Mouse (Mus musculus): Measurements from ENCODE around the gene Atp13a4. TPM values are rescaled to one million over a fixed set of nuclear protein-coding genes. Genes with fewer than 3 reads are reported as not detected.

The Atp13a4 gene
- polyA plus RNA-seq, 1 experiment from 2014 or later = 0.25 TPM

DNA sequence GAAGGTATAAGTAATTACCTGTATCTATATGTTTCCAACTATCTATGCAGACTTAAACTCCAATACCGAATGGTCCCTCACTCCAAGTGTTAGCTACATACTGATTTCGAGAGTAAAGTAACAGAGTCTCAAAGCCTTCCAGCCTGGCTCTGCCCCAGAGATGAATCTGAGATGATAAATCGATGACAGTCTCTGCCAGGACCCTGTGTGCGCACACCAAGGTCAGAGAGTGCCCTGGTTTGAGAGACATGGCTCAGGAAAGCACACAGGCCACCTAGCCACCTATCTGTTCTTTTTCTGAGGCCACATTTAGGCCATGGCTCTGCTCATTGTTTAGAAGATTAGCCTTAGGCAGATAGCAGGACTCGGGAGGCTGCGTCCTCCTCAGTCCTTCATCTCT lies 11.0 kb downstream of the Atp13a4 start:
- Histone ChIP-seq H3K27me3 (ENCODE audit: insufficient read depth, poor library complexity, severe bottlenecking) (no peaks in the 10 kb centered on the region), H3K4me3 (no peak overlapping the region), H3K27ac (no peak overlapping the region), H3K36me3 (no peaks in the 10 kb centered on the region), H3K4me1 (replicated peaks) (no peaks in the 10 kb centered on the region), H3K9me3 (no peaks in the 10 kb centered on the region)
- 90% methylated on average over 6 of the region's 6 CpGs for WGBS
- DNase-seq (ENCODE audit: low spot score) = no peak

- no peaks in the 10 kb centered on the region for H3K4me1 ChIP-seq (replicated peaks)
- no peak for DNase-seq (ENCODE audit: low spot score)
- H3K27me3 ChIP-seq (ENCODE audit: insufficient read depth, poor library complexity, severe bottlenecking) = no peaks in the 10 kb centered on the region
- H3K9me3 ChIP-seq = no peaks in the 10 kb centered on the region
- no peaks in the 10 kb centered on the region for H3K36me3 ChIP-seq
- WGBS = 96% methylated on average over 6 of the region's 6 CpGs
- H3K27ac ChIP-seq = no peak overlapping the region
- no peak overlapping the region for H3K4me3 ChIP-seq
Measured at GRCm38 (mm10) chr16:29527085-29527484, 17.6 kb downstream of the Atp13a4 start.

GRCm38 (mm10) chr16:29526585-29526984 lies 18.1 kb downstream of the Atp13a4 start:
- no peak for DNase-seq (ENCODE audit: low spot score)
- no peaks in the 10 kb centered on the region for H3K27me3 ChIP-seq (ENCODE audit: insufficient read depth, poor library complexity, severe bottlenecking)

GRCm38 (mm10) chr16:29512495-29512894 lies 32.2 kb downstream of the Atp13a4 start:
- Histone ChIP-seq H3K4me1 (replicated peaks) (no peaks in the 10 kb centered on the region), H3K9me3 (no peaks in the 10 kb centered on the region), H3K4me3 (no peak overlapping the region), H3K27ac (no peak overlapping the region), H3K36me3 (no peaks in the 10 kb centered on the region), H3K27me3 (ENCODE audit: insufficient read depth, poor library complexity, severe bottlenecking) (no peaks in the 10 kb centered on the region)
- WGBS = 82% methylated on average over 3 of the region's 3 CpGs
- DNase-seq (ENCODE audit: low spot score) = no peak

More at GRCm38 (mm10) chr16:29526585-29526984, 18.1 kb downstream of the Atp13a4 start:
- Histone ChIP-seq H3K36me3 (no peaks in the 10 kb centered on the region), H3K9me3 (no peaks in the 10 kb centered on the region), H3K27ac (no peak overlapping the region), H3K4me3 (no peak overlapping the region), H3K4me1 (replicated peaks) (no peaks in the 10 kb centered on the region)
- 92% methylated on average over 8 of the region's 8 CpGs for WGBS

DNA sequence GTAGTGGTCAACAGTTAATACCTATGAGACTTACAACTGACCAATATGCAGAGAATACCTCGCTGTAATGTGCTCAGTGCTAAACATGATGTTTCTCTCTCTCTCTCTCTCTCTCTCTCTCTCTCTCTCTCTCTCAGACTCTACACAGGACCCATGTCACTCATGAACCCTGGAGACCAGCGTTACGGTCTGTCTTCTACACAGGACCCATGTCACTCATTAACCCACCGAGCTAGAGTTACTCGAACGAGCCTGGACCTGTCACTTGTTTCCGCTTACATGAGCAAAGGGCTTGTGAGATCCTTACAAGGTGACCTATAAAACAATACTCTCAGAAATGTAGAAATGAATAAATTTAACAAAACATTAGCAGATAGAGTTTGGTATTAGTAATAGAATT lies 33.9 kb downstream of the Atp13a4 start:
- no peaks in the 10 kb centered on the region for H3K4me1 ChIP-seq (replicated peaks)
- no peak overlapping the region for H3K4me3 ChIP-seq
- 86% methylated on average over 7 of the region's 7 CpGs for WGBS
- H3K9me3 ChIP-seq = no peaks in the 10 kb centered on the region
- DNase-seq (ENCODE audit: low spot score) = no peak
- H3K36me3 ChIP-seq = no peaks in the 10 kb centered on the region
- no peaks in the 10 kb centered on the region for H3K27me3 ChIP-seq (ENCODE audit: insufficient read depth, poor library complexity, severe bottlenecking)
- H3K27ac ChIP-seq = no peak overlapping the region

- no peaks in the 10 kb centered on the region for H3K36me3 ChIP-seq
- no peak for DNase-seq (ENCODE audit: low spot score)
- H3K27me3 ChIP-seq (ENCODE audit: insufficient read depth, poor library complexity, severe bottlenecking) = no peaks in the 10 kb centered on the region
- no peak overlapping the region for H3K4me3 ChIP-seq
- H3K27ac ChIP-seq = no peak overlapping the region
- H3K4me1 ChIP-seq (replicated peaks) = no peaks in the 10 kb centered on the region
- 92% methylated on average over 3 of the region's 3 CpGs for WGBS
- H3K9me3 ChIP-seq = no peaks in the 10 kb centered on the region
Measured at GRCm38 (mm10) chr16:29509881-29510280, 34.8 kb downstream of the Atp13a4 start.

DNA sequence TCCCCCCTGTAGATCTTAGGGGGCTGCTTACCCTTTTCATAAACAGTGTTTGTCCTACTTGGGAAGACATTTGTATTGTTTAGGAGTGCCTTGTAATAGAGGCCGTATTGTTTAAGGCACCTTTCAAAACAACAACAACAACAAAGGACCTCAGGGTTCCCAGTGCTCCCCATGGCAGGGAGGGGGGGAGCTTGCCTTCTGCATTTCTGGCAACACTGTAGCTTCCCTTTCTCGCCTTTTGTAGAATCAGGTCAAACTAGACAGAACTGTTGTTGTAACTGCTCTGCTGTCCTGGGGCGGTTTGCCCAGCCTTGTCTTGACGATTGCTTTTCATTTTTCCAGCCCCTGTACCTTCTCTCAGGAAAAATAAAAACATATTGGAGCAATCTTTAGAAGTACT lies 40.0 kb downstream of the Atp13a4 start:
- Histone ChIP-seq H3K9me3 (no peaks in the 10 kb centered on the region), H3K27me3 (ENCODE audit: insufficient read depth, poor library complexity, severe bottlenecking) (no peaks in the 10 kb centered on the region), H3K4me3 (no peak overlapping the region), H3K4me1 (replicated peaks) (no peaks in the 10 kb centered on the region), H3K27ac (no peak overlapping the region), H3K36me3 (no peaks in the 10 kb centered on the region)
- WGBS = 63% methylated on average over 4 of the region's 4 CpGs
- no peak for DNase-seq (ENCODE audit: low spot score)

DNA sequence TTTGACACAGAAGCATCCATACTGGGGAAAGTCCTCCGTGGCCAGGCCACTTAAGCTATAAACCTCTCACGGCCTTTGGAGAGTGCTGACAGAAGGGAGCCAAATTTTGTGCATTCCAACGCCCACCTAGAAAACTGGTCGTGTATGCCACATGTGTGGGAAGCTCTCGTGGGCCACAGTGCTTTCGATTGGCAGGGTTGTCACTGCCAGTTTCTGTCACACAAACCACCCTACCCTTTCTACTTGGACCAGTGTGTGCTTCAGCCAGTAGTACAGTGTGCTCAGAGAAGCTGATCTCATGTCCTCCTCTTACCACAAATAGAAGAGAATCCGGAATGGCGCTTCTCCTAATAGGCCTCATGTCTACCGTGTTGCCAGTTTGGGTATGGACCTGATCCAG lies 40.5 kb downstream of the Atp13a4 start:
- no peaks in the 10 kb centered on the region for H3K4me1 ChIP-seq (replicated peaks)

GRCm38 (mm10) chr16:29491031-29491430 lies 53.6 kb downstream of the Atp13a4 start:
- H3K27me3 ChIP-seq (ENCODE audit: insufficient read depth, poor library complexity, severe bottlenecking) = no peaks in the 10 kb centered on the region
- no peak for DNase-seq (ENCODE audit: low spot score)

More for the DNA sequence above, 40.5 kb downstream of the Atp13a4 start:
- Histone ChIP-seq H3K4me3 (no peak overlapping the region), H3K27me3 (ENCODE audit: insufficient read depth, poor library complexity, severe bottlenecking) (no peaks in the 10 kb centered on the region), H3K27ac (no peak overlapping the region), H3K36me3 (no peaks in the 10 kb centered on the region), H3K9me3 (no peaks in the 10 kb centered on the region)
- DNase-seq (ENCODE audit: low spot score) = no peak
- 80% methylated on average over 9 of the region's 9 CpGs for WGBS

GRCm38 (mm10) chr16:29481439-29481838 lies 63.2 kb downstream of the Atp13a4 start:
- H3K4me3 ChIP-seq = no peak overlapping the region
- no peaks in the 10 kb centered on the region for H3K27me3 ChIP-seq (ENCODE audit: insufficient read depth, poor library complexity, severe bottlenecking)
- H3K27ac ChIP-seq = no peak overlapping the region
- DNase-seq (ENCODE audit: low spot score) = no peak
- H3K9me3 ChIP-seq = no peaks in the 10 kb centered on the region
- H3K36me3 ChIP-seq = no peaks in the 10 kb centered on the region
- H3K4me1 ChIP-seq (replicated peaks) = no peaks in the 10 kb centered on the region

More at GRCm38 (mm10) chr16:29491031-29491430, 53.6 kb downstream of the Atp13a4 start:
- H3K4me1 ChIP-seq (replicated peaks) = no peaks in the 10 kb centered on the region
- no peak overlapping the region for H3K4me3 ChIP-seq
- H3K9me3 ChIP-seq = no peaks in the 10 kb centered on the region
- no peak overlapping the region for H3K27ac ChIP-seq
- WGBS = 89% methylated on average over 3 of the region's 3 CpGs
- H3K36me3 ChIP-seq = no peaks in the 10 kb centered on the region

DNA sequence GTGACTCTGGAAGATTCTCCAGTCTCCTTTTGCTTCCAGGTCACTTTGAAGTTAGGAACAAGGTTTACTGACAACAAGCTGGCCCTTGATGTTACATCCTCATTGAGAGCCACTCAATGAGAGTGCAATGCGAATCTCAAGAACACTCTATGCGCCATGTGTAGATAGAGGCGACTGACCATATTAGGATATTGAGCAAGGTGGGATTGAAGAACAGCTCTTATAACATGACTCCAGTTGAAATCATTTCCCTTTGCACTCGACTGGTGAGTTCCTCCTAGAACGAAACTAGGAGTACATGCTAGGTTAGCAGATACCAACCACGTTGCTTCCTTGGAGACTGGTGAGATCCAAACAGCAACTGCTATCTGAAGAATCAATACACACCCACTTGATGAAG lies 64.3 kb downstream of the Atp13a4 start:
- Histone ChIP-seq H3K4me3 (no peak overlapping the region), H3K27me3 (ENCODE audit: insufficient read depth, poor library complexity, severe bottlenecking) (no peaks in the 10 kb centered on the region), H3K27ac (no peak overlapping the region), H3K36me3 (no peaks in the 10 kb centered on the region), H3K9me3 (no peaks in the 10 kb centered on the region), H3K4me1 (replicated peaks) (no peaks in the 10 kb centered on the region)
- no peak for DNase-seq (ENCODE audit: low spot score)
- 91% methylated on average over 6 of the region's 6 CpGs for WGBS

DNA sequence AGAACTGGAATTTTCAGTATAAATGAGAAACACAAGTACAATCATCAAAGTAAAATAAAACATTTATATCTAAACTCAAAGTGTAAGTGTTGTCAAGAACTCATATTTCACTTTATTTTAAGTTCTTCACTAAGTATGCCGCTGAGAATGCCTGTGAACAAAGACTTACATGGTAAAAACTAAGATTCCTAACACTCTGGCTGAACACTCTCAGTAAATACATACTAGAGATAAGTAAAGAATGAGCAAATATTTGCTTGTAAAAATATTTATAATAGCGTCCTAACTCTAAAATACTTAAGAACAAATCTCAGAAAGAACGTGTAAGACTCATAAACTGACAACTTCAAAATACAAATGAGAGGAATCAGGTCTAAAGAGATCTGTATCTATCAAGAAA lies 80.9 kb downstream of the Atp13a4 start:
- no peak overlapping the region for H3K4me3 ChIP-seq
- no peaks in the 10 kb centered on the region for H3K4me1 ChIP-seq (replicated peaks)
- H3K27ac ChIP-seq = no peak overlapping the region
- no peaks in the 10 kb centered on the region for H3K36me3 ChIP-seq
- WGBS = 82% methylated on average over 3 of the region's 3 CpGs
- DNase-seq (ENCODE audit: low spot score) = no peak
- H3K27me3 ChIP-seq (ENCODE audit: insufficient read depth, poor library complexity, severe bottlenecking) = no peaks in the 10 kb centered on the region
- no peaks in the 10 kb centered on the region for H3K9me3 ChIP-seq

GRCm38 (mm10) chr16:29459331-29459730 lies 85.3 kb downstream of the Atp13a4 start:
- H3K4me1 ChIP-seq (replicated peaks) = no peaks in the 10 kb centered on the region
- H3K9me3 ChIP-seq = no peaks in the 10 kb centered on the region
- WGBS = 79% methylated on average over 10 of the region's 10 CpGs
- no peak for DNase-seq (ENCODE audit: low spot score)
- no peaks in the 10 kb centered on the region for H3K36me3 ChIP-seq
- no peaks in the 10 kb centered on the region for H3K27me3 ChIP-seq (ENCODE audit: insufficient read depth, poor library complexity, severe bottlenecking)
- no peak overlapping the region for H3K27ac ChIP-seq
- H3K4me3 ChIP-seq = no peak overlapping the region

DNA sequence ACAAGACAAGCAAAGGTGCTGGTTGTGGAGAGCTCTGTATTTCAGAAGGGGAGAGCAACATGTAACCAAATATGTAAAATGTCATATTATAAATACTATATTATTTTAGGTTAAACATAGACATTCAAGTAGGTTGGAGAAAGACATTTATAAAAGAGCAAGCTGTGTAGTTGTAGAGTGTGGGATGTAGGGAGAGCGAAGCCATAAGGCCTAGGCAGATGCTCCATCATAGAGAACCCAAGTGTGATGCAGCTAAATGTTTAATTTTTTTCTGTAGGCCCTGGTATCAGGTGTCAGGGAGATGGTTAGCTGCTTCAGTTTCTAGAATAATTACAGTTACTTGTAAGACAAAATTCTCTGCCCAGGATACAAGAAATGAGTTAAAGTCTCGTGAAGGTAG lies 87.8 kb downstream of the Atp13a4 start:
- no peak overlapping the region for H3K4me3 ChIP-seq
- H3K27ac ChIP-seq = no peak overlapping the region
- no peaks in the 10 kb centered on the region for H3K9me3 ChIP-seq
- no peaks in the 10 kb centered on the region for H3K36me3 ChIP-seq
- no peaks in the 10 kb centered on the region for H3K4me1 ChIP-seq (replicated peaks)
- no peak for DNase-seq (ENCODE audit: low spot score)
- no peaks in the 10 kb centered on the region for H3K27me3 ChIP-seq (ENCODE audit: insufficient read depth, poor library complexity, severe bottlenecking)
- 92% methylated on average over 2 of the region's 2 CpGs for WGBS
